Mouse (Mus musculus) layer of hippocampus, adult 2 months (tissue): ENCODE results near the gene Nfasc. TPM values are rescaled to one million over a fixed set of nuclear protein-coding genes. Genes with fewer than 3 reads are reported as not detected.

ENCODE experiments used
- DNase-seq, 2 experiments: peaks; one replicate each; pipeline ENCODE4 v3.0.0; 2022; ENCODE audit warnings: low spot score in 2 of 2
- H3K27ac ChIP-seq: fragments of 200-600 bp; 2 replicates; pipeline ENCODE4 v1.8.1; 2022
- H3K4me3 ChIP-seq: fragments of 200-600 bp; 2 replicates; pipeline ENCODE4 v1.8.1; 2022; ENCODE audit warnings: mild to moderate bottlenecking
- CTCF ChIP-seq: fragments of 200-600 bp; conservative IDR thresholded peaks from 2 replicates; pipeline ENCODE4 v1.8.1; 2022; ENCODE audit warnings: antibody characterized with exemption, mild to moderate bottlenecking, moderate library complexity
- total RNA-seq, 2 experiments: library from RNA; stranded (reverse); gene quantifications; 2 replicates each; pipeline ENCODE4 v1.2.3; 2021

Nfasc gene
- total RNA-seq, 2 experiments from 2014 or later, result 150 to 169 TPM

DNA sequence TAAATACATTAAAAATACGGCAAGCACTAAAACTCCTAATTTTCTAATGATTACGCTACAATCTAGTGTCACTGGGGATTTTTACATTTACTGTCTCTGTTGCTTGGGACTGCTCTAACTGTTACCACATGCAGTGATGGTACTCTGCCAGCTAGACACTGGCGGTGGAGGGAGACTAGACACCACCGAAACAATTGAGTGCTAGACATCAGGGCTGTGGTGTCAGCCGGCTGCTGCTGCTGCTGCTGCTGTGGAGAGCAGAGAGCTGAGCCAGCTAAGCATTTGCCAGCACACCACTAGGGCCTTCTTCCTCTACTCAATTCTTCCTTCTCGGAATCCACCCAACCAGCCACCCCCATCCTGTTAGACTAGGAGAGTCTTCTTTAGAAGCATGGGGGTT lies 17.8 kb upstream of the Nfasc start:
- H3K27ac ChIP-seq, result peak overlapping the region; percentile 88
- no peak for TF ChIP-seq CTCF
- H3K4me3 ChIP-seq, result no peak overlapping the region
- no peak for DNase-seq

DNA sequence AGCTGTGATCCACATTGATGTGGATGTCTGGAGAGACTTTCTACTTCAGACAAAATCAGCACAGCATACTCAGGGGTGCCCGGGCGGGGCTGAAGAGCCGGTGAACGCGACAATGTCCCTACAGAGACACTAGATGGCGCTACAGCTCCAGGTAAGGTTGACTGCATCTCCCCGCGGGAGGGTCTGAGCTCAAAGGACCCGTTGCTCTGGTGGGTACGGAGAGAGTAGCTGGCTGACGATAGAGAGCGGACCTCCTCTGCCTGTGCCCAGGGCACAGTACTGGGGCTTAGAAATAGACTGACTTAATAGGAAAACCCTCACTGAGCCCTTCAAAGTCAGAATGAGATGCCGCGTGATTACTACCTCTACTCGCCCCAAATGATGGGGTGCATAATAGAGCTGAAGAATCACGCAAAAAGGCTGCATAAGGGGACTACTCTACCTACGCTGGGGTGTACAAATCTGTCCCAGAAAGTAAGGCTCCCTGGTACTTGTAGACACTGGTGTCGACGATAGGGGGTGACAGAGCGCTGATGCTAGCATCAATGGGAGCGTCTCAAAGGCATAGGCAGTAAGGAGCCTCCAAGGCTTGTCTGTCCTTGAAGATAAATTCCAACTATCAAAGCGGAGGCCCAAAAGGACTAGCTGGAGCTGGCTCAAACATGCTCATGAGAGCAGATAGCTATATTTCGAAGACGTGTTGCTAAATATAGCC lies 17.2 kb upstream of the Nfasc start:
- TF ChIP-seq CTCF, result peak; percentile 78

DNA sequence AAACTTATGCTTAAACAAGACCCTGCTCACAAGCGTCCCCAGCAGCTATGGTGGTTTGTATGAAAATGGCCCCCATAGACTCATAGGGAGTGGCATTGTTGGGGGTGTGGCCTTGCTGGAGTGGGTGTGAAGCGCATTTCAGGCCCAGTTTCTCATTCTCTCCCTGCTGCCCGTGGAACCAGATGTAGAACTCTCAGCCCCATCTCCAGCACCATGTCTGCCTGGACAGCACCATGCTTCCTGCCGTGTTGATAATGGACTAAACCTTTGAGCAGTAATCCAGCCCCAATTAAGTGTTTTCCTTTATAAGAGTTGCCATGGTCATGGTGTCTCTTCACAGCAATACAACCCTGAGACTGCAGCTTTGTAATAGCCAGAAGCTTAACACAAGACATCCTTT lies 13.6 kb upstream of the Nfasc start:
- no peak overlapping the region for H3K27ac ChIP-seq
- DNase-seq, result no peak
- TF ChIP-seq CTCF, result no peak
- H3K4me3 ChIP-seq, result no peak overlapping the region

More for the DNA sequence above, 17.2 kb upstream of the Nfasc start:
- Histone ChIP-seq H3K27ac (peak overlapping the region; percentile 88), H3K4me3 (peak overlapping the region; percentile 56)
- peak; percentile 84 for DNase-seq

DNA sequence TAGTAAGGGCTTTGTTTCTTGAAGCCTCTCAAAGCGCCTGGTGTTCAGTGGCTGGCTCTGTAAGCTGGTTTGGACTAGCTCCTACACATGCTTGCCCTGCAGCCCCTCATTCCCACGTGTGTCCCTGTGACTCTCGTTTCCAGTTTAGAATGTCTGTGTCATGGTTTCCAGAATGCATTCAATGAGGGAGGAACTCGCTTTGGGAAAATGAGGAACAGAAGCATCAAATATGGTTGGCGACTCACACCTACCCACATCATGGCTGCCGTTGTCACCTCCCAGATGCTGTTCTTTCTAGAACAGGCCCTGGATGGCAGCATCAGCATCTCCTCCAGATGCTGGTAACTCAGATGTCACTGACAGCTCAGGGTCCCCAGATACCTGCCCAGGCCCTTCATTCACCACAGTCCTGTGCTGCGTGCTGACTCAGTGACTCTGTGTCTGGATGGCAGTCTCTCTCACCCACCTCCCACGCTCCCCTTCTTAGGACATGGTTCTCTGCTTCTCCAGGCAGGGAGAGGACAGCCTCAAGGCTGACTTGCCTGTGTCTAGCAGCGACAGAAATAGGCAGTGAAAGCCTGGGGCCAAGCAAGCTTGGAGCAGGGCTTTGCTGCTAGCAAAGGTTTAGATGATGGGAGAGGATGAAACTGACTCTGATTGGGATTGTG lies 7.8 kb upstream of the Nfasc start:
- H3K27ac ChIP-seq, result no peak overlapping the region
- no peak for DNase-seq
- no peak for TF ChIP-seq CTCF
- no peak overlapping the region for H3K4me3 ChIP-seq

DNA sequence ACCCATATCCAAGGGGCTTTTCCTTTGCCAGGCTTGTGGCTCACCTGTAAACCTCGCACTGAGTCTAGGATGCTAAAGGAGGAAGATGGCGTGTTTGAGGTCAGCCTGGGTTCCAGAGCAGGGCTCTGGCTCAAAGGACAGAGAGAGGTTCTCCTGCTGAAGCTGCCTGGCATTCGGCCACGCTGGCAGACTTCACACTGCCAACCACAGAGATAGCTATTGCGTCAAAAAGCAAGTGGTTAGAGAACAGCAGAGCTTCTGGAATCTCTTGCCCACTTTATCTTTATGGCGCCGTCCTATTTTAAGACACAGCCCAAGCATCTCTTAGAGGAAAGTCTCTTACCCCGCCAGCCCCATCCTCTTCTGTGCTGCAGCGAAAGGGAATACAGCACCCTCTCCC lies 4.7 kb upstream of the Nfasc start:
- DNase-seq, result no peak
- no peak for TF ChIP-seq CTCF
- H3K27ac ChIP-seq, result no peak overlapping the region
- H3K4me3 ChIP-seq, result no peak overlapping the region

DNA sequence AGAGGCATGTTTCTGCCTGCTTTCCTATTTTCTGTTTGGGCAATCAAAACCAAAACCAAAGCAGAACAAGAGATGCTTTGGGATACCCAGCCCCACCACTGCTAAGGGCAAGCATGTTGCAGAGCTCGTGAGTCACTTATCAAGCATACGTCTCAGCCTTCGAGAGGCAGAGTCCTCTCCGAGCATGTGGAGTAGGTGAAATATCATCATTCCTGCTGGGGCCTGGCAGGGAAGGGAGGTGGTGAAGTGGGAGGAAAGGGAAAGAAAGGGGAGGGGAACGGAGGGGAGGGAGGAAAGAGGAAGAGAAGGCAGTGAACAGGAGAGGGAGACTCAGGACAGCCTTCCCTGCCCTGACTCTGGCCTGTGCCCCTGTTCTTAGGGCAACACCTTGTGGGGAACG lies 4.0 kb upstream of the Nfasc start:
- DNase-seq, result no peak
- Histone ChIP-seq H3K27ac (no peak overlapping the region), H3K4me3 (no peak overlapping the region)
- TF ChIP-seq CTCF, result no peak

DNA sequence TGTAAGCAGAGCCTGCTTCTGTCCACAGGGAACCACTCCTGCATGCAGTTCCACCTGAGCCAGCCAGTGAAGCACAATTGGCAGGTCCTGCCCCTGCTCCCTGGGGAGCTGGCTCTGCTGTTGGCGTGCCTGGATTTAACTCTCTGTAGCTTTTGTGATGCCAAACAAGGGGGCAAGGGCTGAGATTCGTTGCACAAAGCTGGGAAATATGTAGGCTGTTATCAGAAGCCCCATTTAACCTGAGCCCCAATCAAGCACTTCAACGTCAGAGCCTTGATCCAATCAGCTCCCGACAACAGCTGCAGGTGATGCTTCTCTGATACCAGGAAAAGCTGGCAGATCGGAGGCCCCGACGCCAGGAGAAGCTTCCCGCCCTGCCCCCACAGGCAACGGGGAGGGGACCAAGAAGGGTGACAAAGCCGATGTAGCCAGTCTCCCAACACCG lies 2.5 kb downstream of the Nfasc start:
- DNase-seq, result peak; percentile 68 to 78
- peak overlapping the region; percentile 54 for H3K4me3 ChIP-seq
- peak overlapping the region; percentile 65; the same call in 1 of the 2 replicates for H3K27ac ChIP-seq
- TF ChIP-seq CTCF, result no peak

DNA sequence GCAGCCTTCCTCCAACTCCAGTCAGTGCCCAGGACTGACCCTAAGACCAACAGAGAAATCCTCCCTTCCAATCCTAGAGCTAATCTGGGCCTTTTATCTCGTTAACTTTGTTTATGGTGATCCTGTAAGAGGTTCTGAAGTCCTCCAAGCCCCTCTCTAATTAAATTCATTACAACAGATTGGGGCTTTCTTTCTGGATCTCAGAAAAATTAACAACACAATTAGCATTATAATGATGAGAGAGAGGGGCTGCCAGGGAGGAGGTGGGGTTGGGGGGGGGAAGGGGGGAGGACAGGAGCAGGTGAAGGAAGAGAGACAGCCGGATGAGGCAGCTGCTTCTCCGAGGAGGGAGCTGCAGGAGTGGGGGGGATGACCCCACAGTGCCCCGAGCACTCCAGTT lies 5.4 kb downstream of the Nfasc start:
- Histone ChIP-seq H3K4me3 (no peak overlapping the region), H3K27ac (no peak overlapping the region)
- no peak for DNase-seq
- no peak for TF ChIP-seq CTCF

DNA sequence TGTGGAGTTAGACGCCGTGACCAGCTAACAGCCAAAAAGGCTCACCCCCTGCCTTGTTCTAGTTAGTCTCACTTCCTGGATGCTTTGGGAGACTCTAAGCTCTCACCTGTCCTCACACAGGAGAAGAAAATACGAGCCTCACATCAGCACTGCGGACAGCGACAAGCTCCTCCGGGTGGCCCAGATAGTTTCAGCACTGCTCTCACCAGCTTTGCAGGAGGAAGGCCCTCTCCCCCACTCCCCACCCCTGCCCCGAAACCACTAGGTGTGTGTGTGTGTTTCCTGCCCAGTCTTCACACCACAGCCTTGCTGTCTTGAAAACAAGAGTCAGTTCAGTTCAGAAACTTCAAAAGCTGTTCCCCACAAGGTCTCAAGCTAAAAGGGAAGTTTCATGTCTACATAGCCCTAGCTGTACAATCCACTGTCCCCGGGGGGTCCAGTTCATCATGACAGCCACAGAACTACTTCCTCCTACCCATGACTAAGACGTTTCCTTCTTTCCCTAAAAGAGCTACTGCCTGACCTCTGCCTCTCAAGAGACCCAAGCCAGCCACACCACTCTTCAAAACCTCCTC lies 7.6 kb downstream of the Nfasc start:
- no peak for DNase-seq
- no peak overlapping the region for H3K4me3 ChIP-seq
- H3K27ac ChIP-seq, result no peak overlapping the region
- TF ChIP-seq CTCF, result no peak

DNA sequence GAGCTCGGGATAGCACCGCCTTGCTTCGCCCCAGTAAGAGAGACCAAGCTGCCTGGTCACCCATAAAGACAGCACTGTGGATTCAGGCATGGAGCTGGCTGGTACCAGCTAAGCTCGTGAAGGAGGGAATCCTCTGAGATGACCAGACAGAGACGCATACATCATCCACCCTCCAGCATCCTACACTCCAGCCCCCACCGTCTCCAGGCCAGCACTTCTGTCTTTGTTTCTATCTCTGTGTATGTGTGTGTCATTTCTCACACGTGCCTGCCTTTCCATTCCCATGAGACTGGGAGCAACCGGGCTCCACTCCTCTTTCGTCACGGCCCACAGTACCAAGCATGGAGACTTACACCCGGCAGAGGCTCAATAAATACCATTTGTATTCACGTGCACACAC lies 9.3 kb downstream of the Nfasc start:
- TF ChIP-seq CTCF, result no peak
- no peak for DNase-seq
- Histone ChIP-seq H3K4me3 (no peak overlapping the region), H3K27ac (peak overlapping the region; percentile 46; the same call in 1 of the 2 replicates)

DNA sequence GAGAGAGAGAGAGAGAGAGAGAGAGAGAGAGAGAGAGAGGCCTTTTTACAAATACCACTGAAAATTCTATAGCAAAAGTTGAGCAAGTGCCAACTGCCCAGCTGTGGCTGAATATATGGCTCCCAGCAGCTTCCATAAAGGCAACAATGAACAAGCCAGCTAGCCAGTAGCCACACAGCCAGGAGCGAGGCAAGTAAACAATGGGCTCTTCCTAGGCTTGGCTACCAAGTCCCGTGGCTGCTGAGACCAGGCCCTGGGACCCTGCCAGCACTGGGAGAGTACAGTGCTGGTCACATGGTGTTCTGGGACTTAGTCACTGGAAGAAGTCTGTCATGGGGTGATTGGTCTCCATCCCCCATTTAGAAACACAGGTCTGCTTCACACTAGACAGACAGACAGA lies 14.0 kb downstream of the Nfasc start:
- Histone ChIP-seq H3K4me3 (no peak overlapping the region), H3K27ac (peak overlapping the region; percentile 77)
- peak; percentile 57 to 65 for DNase-seq
- TF ChIP-seq CTCF, result no peak

DNA sequence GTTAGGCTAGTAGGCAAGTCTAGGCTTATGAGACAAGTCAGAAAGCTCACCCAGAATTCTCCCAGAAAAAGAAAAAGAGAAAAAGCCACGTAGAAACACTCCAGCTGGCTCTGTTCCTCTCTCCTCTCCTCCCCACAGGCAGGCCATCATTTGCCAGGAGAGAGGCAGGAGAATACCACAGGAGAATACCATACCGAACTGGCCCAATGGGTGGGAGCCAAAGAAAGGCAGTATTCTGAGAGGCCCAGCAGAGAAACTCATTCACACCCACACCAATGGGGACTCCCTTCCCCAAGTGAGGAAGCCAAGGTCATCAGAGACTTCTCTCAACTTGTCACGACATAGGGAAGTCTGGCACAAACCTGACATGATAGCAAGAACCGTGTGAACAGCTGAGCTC lies 19.2 kb downstream of the Nfasc start:
- no peak for DNase-seq
- H3K27ac ChIP-seq, result no peak overlapping the region
- no peak overlapping the region for H3K4me3 ChIP-seq
- no peak for TF ChIP-seq CTCF

DNA sequence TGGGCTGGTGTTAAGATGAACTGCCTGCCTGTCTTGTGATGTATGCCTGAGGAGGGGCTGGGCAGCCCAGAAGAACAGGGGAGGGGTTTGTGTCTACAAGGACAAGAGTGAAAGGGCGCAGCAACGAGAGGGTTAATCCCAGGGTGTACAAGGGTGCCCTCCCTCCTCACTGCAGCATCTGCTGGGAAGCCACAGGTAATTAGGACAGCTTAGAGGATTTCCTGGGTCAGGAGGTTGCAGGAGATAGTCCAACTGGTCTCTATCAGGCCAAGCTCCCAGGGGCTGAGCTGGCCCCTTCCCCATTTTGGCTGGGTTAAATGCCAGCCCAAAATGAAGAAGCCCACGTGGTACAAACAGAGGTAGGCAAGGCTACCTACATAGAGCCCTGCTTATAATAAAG lies 20.3 kb downstream of the Nfasc start:
- DNase-seq, result no peak
- H3K4me3 ChIP-seq, result no peak overlapping the region
- TF ChIP-seq CTCF, result no peak
- H3K27ac ChIP-seq, result no peak overlapping the region

DNA sequence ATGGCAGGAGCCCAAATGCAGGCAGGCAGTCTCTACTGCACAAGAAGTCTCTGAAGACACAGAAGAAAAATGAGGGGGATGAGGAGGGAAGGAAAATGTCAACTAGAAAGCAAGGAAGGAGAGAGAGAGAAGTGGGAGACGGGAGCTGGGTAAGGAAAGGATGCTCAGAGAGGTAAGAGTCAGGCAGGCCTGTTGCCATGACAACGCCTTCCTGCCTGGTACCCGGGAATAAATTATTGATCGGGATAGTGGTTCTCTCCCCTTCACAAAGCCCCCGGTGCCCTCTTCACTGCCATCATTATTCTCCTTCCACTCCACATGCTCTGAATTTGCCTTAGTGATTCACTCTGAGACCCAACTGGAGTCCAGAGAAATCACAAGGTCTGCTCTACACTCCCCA lies 23.4 kb downstream of the Nfasc start:
- peak overlapping the region; percentile 66 for H3K27ac ChIP-seq

More for the DNA sequence above, 23.4 kb downstream of the Nfasc start:
- no peak for DNase-seq
- no peak for TF ChIP-seq CTCF
- no peak overlapping the region for H3K4me3 ChIP-seq
